Mouse (Mus musculus) left cerebral cortex, adult 11 months (tissue): ENCODE data around the gene Hbb-bs.
"Not testable (repeated sequence)": the region's sequence is repeated elsewhere in the genome, so short reads cannot be mapped to it uniquely, and the experiment has no call there.

Experiments used
- DNase-seq: peaks from one replicate; pipeline ENCODE4 v3.0.0; 2022; ENCODE audit warnings: low spot score

Hbb-bs gene

GRCm38 (mm10) chr7:103827808-103828207 lies at the start of gene Hbb-bs:
Hbb-bs (minus strand) TSS chr7:103828096.
- no peak for DNase-seq

GRCm38 (mm10) chr7:103877093-103877492 lies 49.2 kb upstream of the Hbb-bs start:
- no peak for DNase-seq

GRCm38 (mm10) chr7:103874451-103874850 lies 46.6 kb upstream of the Hbb-bs start:
- DNase-seq = no peak

- DNase-seq = no peak
These were observed 45.2 kb upstream of the Hbb-bs start for GRCm38 (mm10) chr7:103873064-103873463.

- no peak for DNase-seq
These were observed 42.8 kb upstream of the Hbb-bs start for GRCm38 (mm10) chr7:103870667-103871066.

GRCm38 (mm10) chr7:103865716-103866115 lies 37.8 kb upstream of the Hbb-bs start:
- no peak for DNase-seq

- no peak for DNase-seq
These were observed 33.6 kb upstream of the Hbb-bs start for GRCm38 (mm10) chr7:103861531-103861930.

DNA sequence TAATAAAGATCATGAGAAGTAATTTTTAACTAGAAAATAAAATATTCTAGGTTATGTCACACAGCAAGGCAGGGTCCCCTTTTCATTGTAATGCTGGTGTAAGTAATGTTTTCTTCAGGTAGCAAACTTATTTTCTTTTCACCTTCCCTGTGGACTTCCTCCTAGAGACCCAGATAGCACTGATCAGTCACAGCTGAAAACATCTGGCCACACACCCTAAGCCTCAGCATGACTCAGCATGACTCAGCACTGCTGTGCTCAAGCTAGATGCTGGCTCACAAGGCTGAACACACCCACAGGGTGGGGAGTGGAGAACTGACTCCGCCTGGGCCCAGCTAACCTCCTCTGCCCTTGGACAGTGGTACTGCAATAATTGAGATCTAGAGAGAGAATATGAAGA lies 33.0 kb upstream of the Hbb-bs start:
- no peak for DNase-seq

- DNase-seq = no peak
These were observed 31.2 kb upstream of the Hbb-bs start for GRCm38 (mm10) chr7:103859076-103859475.

DNA sequence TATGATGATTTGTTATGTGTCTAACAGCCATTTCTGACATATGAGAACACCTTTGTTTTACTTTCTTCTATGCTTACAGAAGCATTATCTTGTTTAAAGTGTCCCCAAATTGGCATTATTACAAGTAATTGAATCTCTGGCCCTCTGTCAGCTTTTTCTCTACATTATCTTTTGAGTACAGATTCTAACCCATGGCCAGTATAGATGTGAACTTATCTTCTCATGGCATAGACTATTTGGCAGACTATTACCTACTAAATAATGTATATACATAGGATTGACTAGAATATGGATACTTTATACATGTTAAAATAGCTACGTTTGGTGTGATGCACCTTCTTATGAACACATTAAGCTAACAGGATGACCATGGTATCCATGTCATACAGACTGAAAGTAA lies 26.8 kb upstream of the Hbb-bs start:
- DNase-seq = no peak

DNA sequence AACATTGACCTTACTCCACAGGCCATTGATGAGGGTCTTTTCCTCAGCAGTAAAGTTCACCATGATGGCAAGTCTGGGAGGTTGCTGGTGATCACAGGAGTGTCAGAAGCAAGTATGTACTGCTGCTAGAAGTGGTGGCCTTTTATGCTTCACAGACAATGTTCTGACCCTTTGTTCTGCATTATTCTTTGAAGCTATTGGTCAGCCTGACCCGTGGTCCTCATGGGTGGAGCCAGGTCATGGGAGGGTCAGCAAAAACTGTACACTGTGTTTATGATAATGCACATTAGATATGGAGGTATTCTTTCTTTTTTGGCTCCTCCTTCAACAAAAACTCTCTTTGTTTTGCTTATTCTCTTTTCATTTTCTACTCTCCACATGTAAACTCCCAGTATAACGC lies 25.2 kb upstream of the Hbb-bs start, which contains the start of gene Hbb-y:
Hbb-y (minus strand) TSS at position 127 of the 400 bp plus-strand sequence.
- no peak for DNase-seq

- no peak for DNase-seq
These were observed 16.8 kb upstream of the Hbb-bs start for GRCm38 (mm10) chr7:103844525-103845325.

GRCm38 (mm10) chr7:103843034-103843433 lies 15.1 kb upstream of the Hbb-bs start, which contains the start of gene Hbb-bh1:
Hbb-bh1 (minus strand) TSS chr7:103843164.
- no peak for DNase-seq

- no peak for DNase-seq
These were observed 12.4 kb upstream of the Hbb-bs start, which contains the start of gene Hbb-bh2 for GRCm38 (mm10) chr7:103840268-103840667. Hbb-bh2 (minus strand) TSS chr7:103840520.

DNA sequence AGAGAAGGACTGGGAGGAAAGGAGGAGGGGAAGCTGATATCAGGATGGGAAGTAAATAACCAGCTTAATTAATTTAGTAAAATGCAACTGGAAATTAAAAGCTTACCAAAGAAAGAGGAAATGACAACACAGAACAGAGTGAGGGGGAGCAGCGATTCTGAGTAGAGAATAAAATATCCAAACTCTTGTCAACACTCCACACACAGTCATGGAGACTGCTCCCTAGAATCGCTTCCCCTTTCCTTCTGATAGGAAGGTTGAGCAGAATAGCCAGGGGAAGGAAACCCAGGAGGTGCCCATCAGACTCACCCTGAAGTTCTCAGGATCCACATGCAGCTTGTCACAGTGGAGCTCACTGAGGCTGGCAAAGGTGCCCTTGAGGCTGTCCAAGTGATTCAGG lies 757 bp downstream of the Hbb-bs start:
- not testable (repeated sequence) for DNase-seq

DNA sequence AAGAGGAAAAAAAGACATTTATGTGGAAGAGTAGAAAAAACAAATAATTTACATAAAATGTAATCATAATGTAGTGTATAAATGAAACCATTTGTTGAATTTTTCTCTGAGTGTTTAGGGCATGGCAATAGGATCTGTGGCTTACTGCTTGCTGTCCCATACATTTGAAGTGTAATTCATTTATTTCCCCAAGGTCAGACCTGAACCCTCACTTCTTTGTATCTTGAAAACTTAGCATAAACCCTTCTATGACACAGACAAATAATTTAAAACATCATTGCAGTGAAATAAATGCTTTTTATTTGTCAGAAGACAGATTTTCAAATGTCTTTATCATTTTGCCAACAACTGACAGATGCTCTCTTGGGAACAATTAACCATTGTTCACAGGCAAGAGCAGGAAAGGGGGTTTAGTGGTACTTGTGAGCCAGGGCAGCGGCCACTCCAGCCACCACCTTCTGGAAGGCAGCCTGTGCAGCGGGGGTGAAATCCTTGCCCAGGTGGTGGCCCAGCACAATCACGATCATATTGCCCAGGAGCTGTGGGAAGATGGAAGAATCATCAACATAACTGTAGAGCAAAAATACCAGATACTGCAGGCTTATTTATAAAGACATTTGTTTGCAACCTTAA lies 1.5 kb downstream of the Hbb-bs start:
- DNase-seq = no peak

GRCm38 (mm10) chr7:103825536-103826254 lies 2.2 kb downstream of the Hbb-bs start:
- DNase-seq = no peak

GRCm38 (mm10) chr7:103824597-103824996 lies 3.3 kb downstream of the Hbb-bs start:
- no peak for DNase-seq

DNA sequence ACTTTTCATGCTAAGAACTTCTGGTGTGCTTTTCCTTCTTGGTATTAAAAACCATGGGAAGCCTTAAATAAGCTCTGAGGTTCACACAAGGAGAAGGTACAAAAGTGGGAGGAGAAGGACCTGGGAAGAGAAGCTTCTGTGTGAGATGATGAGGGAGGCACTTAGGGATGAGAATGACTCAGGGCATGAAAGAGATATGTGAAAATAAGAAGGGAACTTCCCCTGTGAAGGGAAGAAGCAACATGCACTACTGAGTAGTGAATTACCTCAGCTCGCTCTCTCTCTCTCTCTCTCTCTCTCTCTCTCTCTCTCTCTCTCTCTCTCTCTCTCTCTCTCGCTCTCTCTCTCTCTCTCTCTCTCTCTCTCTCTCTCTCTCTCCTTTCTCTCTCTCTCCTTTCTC lies 12.8 kb downstream of the Hbb-bs start:
- DNase-seq = not testable (repeated sequence)

DNA sequence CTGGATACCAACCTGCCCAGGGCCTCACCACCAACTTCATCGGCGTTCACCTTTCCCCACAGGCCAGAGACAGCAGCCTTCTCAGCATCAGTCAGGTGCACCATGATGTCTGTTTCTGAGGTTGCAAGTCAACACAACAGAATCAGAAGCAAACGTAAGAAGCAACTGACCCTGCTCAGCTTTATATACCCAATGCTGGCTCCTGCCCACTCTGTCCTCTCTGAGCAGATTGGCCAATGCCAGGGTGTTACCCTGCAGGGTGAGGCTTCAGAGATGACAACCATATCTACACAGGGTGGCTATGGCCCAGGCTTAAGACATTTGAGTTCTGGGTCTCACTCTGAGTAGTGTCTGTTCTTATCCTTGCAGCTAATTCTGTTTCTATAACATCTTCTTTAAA lies 14.1 kb downstream of the Hbb-bs start, which contains the start of gene Hbb-bt:
Hbb-bt (minus strand) TSS at position 231 of the 400 bp plus-strand sequence.
- DNase-seq = no peak

DNA sequence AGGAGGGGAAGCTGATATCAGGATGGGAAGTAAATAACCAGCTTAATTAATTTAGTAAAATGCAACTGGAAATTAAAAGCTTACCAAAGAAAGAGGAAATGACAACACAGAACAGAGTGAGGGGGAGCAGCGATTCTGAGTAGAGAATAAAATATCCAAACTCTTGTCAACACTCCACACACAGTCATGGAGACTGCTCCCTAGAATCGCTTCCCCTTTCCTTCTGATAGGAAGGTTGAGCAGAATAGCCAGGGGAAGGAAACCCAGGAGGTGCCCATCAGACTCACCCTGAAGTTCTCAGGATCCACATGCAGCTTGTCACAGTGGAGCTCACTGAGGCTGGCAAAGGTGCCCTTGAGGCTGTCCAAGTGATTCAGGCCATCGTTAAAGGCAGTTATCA lies 14.7 kb downstream of the Hbb-bs start:
- not testable (repeated sequence) for DNase-seq

GRCm38 (mm10) chr7:103812174-103812573 lies 15.7 kb downstream of the Hbb-bs start:
- no peak for DNase-seq
